Mouse (Mus musculus): ENCODE measurements around the gene Gpr161. TPM values are rescaled to one million over a fixed set of nuclear protein-coding genes. Genes with fewer than 3 reads are reported as not detected.

Gpr161 gene
- total and polyA plus RNA-seq, 3 experiments, result 0.11 TPM; not detected in 2

DNA sequence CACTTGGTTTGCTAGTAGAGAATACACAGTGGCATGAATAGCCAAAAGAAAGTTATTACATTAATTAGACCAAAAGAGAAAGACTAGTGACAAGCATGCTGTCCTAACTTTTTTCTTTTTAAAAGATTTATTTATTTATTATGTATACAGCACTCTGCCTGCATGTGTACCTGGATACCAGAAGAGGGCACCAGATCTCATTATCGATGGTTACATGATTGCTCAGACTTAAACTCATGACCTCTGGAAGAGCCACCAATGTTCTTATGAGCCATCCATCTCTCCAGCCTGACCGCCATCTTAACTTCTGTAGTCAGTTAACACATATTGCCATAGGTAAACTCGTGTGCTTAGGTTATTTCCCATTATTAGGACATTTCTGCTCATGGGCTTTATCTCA is 69.5 kb downstream of the Gpr161 start:
- H3K27me3 ChIP-seq (ENCODE audit: insufficient read depth, low read length), result no peaks in the 10 kb centered on the region
- H3K36me3 ChIP-seq (replicated peaks), result peaks cover 24% of the 10 kb centered on the region
- DNase-seq (ENCODE audit: low spot score) (no peak), ATAC-seq (ENCODE audit: extremely low read depth, insufficient number of reproducible peaks, low FRiP score, poor library complexity, severe bottlenecking) (no peak)
- no peaks in the 10 kb centered on the region for H3K4me1 ChIP-seq (ENCODE audit: insufficient read depth, low read depth, low read length)
- H3K4me3 ChIP-seq (ENCODE audit: low read depth, low read length), result no peak overlapping the region
- TF ChIP-seq CTCF (IDR thresholded peaks at IDR 0.05; ENCODE audit: low read depth, low read length), result no peak
- no peaks in the 10 kb centered on the region for H3K9me3 ChIP-seq (replicated peaks)

DNA sequence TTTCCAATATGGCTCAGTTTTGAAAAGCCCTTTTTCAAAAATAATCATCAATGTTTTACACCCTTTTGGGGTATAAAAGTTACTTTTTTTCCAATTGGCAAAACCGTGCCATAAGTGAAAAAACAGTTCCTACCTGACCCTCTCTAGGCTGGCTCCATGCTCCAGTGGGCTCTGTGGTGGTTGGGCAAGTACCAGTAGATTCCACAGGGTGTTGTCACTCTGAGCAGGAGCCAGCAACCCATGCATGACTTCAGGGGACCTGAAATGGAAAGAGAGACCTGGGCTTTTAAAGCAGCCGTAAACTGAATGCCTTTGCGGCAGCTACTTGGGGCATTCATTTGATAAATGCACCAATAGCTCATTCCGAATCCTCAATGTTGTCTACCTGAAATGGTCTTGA is 75.4 kb downstream of the Gpr161 start:
- H3K27me3 ChIP-seq (ENCODE audit: insufficient read depth, low read length), result no peaks in the 10 kb centered on the region
- no peaks in the 10 kb centered on the region for H3K9me3 ChIP-seq (replicated peaks)
- no peak overlapping the region for H3K4me3 ChIP-seq (ENCODE audit: low read depth, low read length)
- peaks cover 2% of the 10 kb centered on the region; the same call in 1 of the 2 replicates for H3K4me1 ChIP-seq (ENCODE audit: insufficient read depth, low read depth, low read length)
- peaks cover 36% of the 10 kb centered on the region for H3K36me3 ChIP-seq (replicated peaks)
- DNase-seq (ENCODE audit: low spot score) (no peak), ATAC-seq (ENCODE audit: extremely low read depth, insufficient number of reproducible peaks, low FRiP score, poor library complexity, severe bottlenecking) (no peak)
- no peak for TF ChIP-seq GATA2 (IDR thresholded peaks at IDR 0.05; ENCODE audit: borderline replicate concordance, low read depth, low read length)
- TF ChIP-seq POLR2AphosphoS5 (IDR thresholded peaks at IDR 0.05; ENCODE audit: insufficient replicate concordance, low read depth, low read length), result no peak
- TF ChIP-seq TAL1 (conservative IDR thresholded peaks at IDR 0.05; ENCODE audit: low read depth, low read length), result no peak
- no peak for TF ChIP-seq GATA1 (IDR thresholded peaks at IDR 0.05; ENCODE audit: borderline replicate concordance, low read length)
- no peak for TF ChIP-seq CTCF (IDR thresholded peaks at IDR 0.05; ENCODE audit: low read depth, low read length)

- Histone ChIP-seq H3K36me3 (replicated peaks) (peaks cover 25% of the 10 kb centered on the region), H3K4me3 (ENCODE audit: low read depth, low read length) (no peak overlapping the region), H3K4me1 (ENCODE audit: insufficient read depth, low read depth, low read length) (peaks cover 2% of the 10 kb centered on the region; the same call in 1 of the 2 replicates), H3K27me3 (ENCODE audit: insufficient read depth, low read length) (no peaks in the 10 kb centered on the region), H3K9me3 (replicated peaks) (no peaks in the 10 kb centered on the region)
- TF ChIP-seq TAL1 (conservative IDR thresholded peaks at IDR 0.05; ENCODE audit: low read depth, low read length) (no peak), GATA2 (IDR thresholded peaks at IDR 0.05; ENCODE audit: borderline replicate concordance, low read depth, low read length) (no peak), CTCF (IDR thresholded peaks at IDR 0.05; ENCODE audit: low read depth, low read length) (no peak), POLR2AphosphoS5 (IDR thresholded peaks at IDR 0.05; ENCODE audit: insufficient replicate concordance, low read depth, low read length) (no peak), GATA1 (IDR thresholded peaks at IDR 0.05; ENCODE audit: borderline replicate concordance, low read length) (no peak)
- ATAC-seq (ENCODE audit: extremely low read depth, insufficient number of reproducible peaks, low FRiP score, poor library complexity, severe bottlenecking) (no peak), DNase-seq (ENCODE audit: low spot score) (no peak)
Observed at GRCm38 (mm10) chr1:165373839-165374238, 78.2 kb downstream of the Gpr161 start.

Other genes starting within 250 kb of the Gpr161 start
- gene Tbx19, start 135.0 kb upstream of the Gpr161 start, total RNA-seq (2014; fragmentation: Nextera tagmentation), result not detected in 2 replicates
- gene Tbx19, start 135.0 kb upstream of the Gpr161 start, total RNA-seq (2017), result 0.52 TPM in 1 of 2 replicates, not detected in the other
- not detected in 2 replicates for gene Tbx19, start 135.0 kb upstream of the Gpr161 start, polyA plus RNA-seq (2012)
- 41.2 and 41.9 TPM in 2 replicates for gene Sft2d2, start 101.4 kb upstream of the Gpr161 start, total RNA-seq (2014; fragmentation: Nextera tagmentation)
- 36.9 and 41.6 TPM in 2 replicates for gene Sft2d2, start 101.4 kb upstream of the Gpr161 start, total RNA-seq (2017)
- 3.9 and 4.0 TPM in 2 replicates for gene Sft2d2, start 101.4 kb upstream of the Gpr161 start, polyA plus RNA-seq (2012)
- 75.8 and 90.2 TPM in 2 replicates for gene Tiprl, start 58.8 kb upstream of the Gpr161 start, total RNA-seq (2014; fragmentation: Nextera tagmentation)
- gene Tiprl, start 58.8 kb upstream of the Gpr161 start, total RNA-seq (2017), result 37.5 and 66.8 TPM in 2 replicates
- gene Tiprl, start 58.8 kb upstream of the Gpr161 start, polyA plus RNA-seq (2012), result 11.0 and 12.4 TPM in 2 replicates
- gene Dcaf6, start 164.7 kb downstream of the Gpr161 start, total RNA-seq (2014; fragmentation: Nextera tagmentation), result 85.0 and 110 TPM in 2 replicates
- 60.4 and 65.7 TPM in 2 replicates for gene Dcaf6, start 164.7 kb downstream of the Gpr161 start, total RNA-seq (2017)
- gene Dcaf6, start 164.7 kb downstream of the Gpr161 start, polyA plus RNA-seq (2012), result 44.8 and 47.3 TPM in 2 replicates
- gene Mpc2, start 164.8 kb downstream of the Gpr161 start, total RNA-seq (2014; fragmentation: Nextera tagmentation), result 37.6 and 43.4 TPM in 2 replicates
- 121 and 126 TPM in 2 replicates for gene Mpc2, start 164.8 kb downstream of the Gpr161 start, total RNA-seq (2017)
- gene Mpc2, start 164.8 kb downstream of the Gpr161 start, polyA plus RNA-seq (2012), result 67.1 and 68.1 TPM in 2 replicates
- gene Adcy10, start 189.4 kb downstream of the Gpr161 start, total RNA-seq (2014; fragmentation: Nextera tagmentation), result not detected in 2 replicates
- 0.22 and 0.29 TPM in 2 replicates for gene Adcy10, start 189.4 kb downstream of the Gpr161 start, total RNA-seq (2017)
- gene Adcy10, start 189.4 kb downstream of the Gpr161 start, polyA plus RNA-seq (2012), result not detected in 2 replicates

Measured in G1E (cell line).